Mouse (Mus musculus) cerebellum, postnatal 4 days (tissue): ENCODE results near the gene Elmod2.

Experiments
- DNase-seq, 2 experiments: peaks; one replicate each; pipeline ENCODE4 v3.0.0; 2022; ENCODE audit warnings: low spot score in 2 of 2, mixed read lengths in 1 of 2

The Elmod2 gene

DNA sequence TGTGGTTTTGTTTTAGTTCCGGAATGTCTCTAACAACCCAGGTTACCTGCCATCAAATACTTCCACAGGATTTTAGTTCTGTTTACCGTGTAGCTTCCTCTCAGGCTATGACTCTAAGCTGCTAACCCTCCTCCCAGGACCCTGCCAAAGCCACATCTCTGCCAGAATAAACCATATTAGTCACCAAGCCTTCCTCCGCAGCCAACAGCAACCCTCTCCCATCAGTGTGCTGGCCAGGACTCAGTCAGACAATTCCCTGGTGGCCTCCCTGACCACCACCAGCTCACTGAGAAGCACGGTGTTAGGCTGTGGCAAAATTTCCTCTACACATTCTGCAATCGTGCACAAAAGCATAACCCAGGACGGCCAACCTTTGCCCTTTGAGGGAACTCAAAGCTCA, 53.9 kb downstream of the Elmod2 start:
- no peak for DNase-seq

DNA sequence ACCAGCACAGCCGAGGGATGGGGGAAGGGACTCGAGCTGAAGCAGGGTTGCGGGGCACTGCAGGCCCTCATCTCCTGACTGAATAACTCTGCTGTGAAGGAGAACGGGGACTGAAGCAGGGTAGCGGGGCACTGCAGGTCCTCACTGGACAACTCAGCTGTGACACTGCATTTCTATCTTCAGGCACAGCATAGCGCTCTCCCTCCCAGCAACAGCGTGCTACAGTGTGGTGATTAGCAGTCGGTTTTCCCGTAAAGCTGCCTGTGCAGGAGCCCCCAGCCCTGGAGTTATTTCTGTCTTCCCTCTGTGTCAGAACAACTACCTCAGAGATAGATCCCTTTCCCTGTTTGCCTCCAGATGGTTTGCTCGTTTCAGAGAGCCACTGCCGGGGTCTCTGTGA, 57.8 kb downstream of the Elmod2 start:
- no peak for DNase-seq

DNA sequence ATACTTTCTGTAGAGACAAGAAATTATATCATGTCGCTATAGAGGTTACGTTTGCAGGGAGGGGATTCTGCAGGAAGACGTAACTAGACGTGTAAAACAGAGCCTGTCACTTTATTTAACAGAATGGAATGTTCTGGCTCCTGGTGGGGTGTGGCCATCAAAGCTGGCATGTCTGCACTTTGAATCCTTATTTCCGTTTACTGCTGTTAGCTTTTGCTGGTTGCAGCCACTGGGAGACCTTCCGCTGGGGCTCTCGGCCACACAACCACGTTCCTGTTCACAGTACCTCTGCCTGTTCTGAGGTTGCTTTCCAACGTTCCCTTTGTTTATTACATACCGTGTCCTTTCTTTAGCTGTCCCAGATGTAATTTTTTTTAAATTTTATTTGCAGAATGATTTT, 59.8 kb downstream of the Elmod2 start:
- no peak for DNase-seq

DNA sequence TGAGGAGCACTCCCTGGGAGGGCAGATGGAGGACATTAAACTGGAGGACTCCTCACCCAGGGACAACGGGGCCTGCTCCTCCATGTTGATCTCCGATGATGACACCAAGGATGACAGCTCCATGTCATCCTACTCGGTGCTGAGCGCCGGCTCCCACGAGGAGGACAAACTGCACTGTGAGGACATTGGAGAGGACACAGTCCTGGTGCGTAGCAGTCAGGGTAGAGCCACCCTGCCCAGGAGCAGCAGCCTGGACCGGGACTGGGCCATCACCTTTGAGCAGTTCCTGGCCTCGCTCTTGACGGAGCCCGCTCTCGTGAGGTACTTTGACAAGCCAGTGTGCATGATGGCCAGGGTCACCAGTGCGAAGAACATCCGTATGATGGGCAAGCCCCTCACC, 61.1 kb downstream of the Elmod2 start:
- no peak for DNase-seq
